Mouse (Mus musculus): ENCODE results near the gene Gpr27. TPM values are rescaled to one million over a fixed set of nuclear protein-coding genes. Genes with fewer than 3 reads are reported as not detected.

Gpr27 gene
- polyA plus RNA-seq, 1 experiment from 2014 or later: 0.13 TPM

Other genes with a start within 250 kb of the Gpr27 start
- gene Foxp1, start 170.0 kb upstream of the Gpr27 start, polyA plus RNA-seq (2015; fragmentation: Nextera tagmentation; extraction: Ambion mirVana): 14.2 and 16.7 TPM in 2 replicates
- 1.9 TPM in 2 replicates for gene Eif4e3, start 25.9 kb upstream of the Gpr27 start, polyA plus RNA-seq (2015; fragmentation: Nextera tagmentation; extraction: Ambion mirVana)
- gene Gm20696, start 25.9 kb upstream of the Gpr27 start, polyA plus RNA-seq (2015; fragmentation: Nextera tagmentation; extraction: Ambion mirVana): 0.42 and 0.58 TPM in 2 replicates
- not detected in 2 replicates for gene Prok2, start 33.7 kb downstream of the Gpr27 start, polyA plus RNA-seq (2015; fragmentation: Nextera tagmentation; extraction: Ambion mirVana)

All from liver, embryonic 13.5 days (tissue).